Mouse (Mus musculus) large intestine, adult 2 months (tissue): ENCODE results near the gene Cnot4. TPM values are rescaled to one million over a fixed set of nuclear protein-coding genes. Genes with fewer than 3 reads are reported as not detected.

Experiments
- polyA plus RNA-seq: library from polyadenylated mRNA; depleted of rRNA; stranded (reverse); fragments of >200 nt; gene quantifications from 2 replicates; pipeline ENCODE4 v1.2.3, GENCODE M21; 2012; rRNA removed

Gene Cnot4
- polyA plus RNA-seq, 1 experiment: 4.9 TPM

Other genes with a start within 250 kb of the Cnot4 start
- gene Wdr91, start 222.8 kb downstream of the Cnot4 start, polyA plus RNA-seq: 5.1 and 6.3 TPM in 2 replicates
- gene Stra8, start 213.6 kb downstream of the Cnot4 start, polyA plus RNA-seq: 0.06 TPM in 1 of 2 replicates, not detected in the other
- gene Slc23a4, start 145.3 kb downstream of the Cnot4 start, polyA plus RNA-seq: 37.3 and 116 TPM in 2 replicates
- gene Nup205, start 43.7 kb upstream of the Cnot4 start, polyA plus RNA-seq: 14.3 and 18.8 TPM in 2 replicates
- gene Slc13a4, start 174.4 kb upstream of the Cnot4 start, polyA plus RNA-seq: 0.07 and 0.12 TPM in 2 replicates
- 0.32 and 0.47 TPM in 2 replicates for gene Fam180a, start 192.4 kb upstream of the Cnot4 start, polyA plus RNA-seq